27 mouse cellular contexts compared by ENCODE assay signal in the genomic region with DNA sequence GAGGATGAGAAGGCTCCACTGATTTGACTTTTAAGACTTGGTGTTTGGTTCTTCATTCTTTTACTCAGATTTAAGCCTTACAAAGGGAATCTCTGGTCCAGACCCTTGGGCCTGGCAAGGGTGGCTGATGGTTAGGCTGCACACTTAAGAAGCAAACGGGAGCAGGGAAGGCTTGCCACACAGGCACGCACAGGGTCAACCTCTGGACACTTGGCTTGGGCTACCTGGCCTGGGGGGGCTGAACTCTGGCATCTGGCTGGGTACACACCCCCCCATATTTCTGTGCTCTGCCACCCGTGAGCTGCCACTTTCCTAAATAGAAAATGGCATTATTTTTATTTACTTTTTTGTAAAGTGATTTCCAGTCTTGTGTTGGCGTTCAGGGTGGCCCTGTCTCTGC. TPM values are rescaled to one million over a fixed set of nuclear protein-coding genes. Genes with fewer than 3 reads are reported as not detected.
A peak's percentile ranks its signal among the peaks of the same experiment; 100 is the strongest.
DNase-seq lines count a peak whose midpoint lies in the region; ATAC-seq and TF ChIP-seq lines count a peak whose summit lies in the region.
"Had no signal": no experiment of that assay in that cellular context is flagged by ENCODE, and none has a peak within 500 bp of the region (broad histone marks: within the 10 kb centered on the region; RNA-seq: fewer than 3 reads in every experiment).

No protein-coding gene starts in this region.

- H3K27ac ChIP-seq in kidney, adult 2 months (ENCODE audit: insufficient read depth, low read depth, low read length), result no peak overlapping the region
- no peak overlapping the region for H3K27ac ChIP-seq in midbrain, embryonic 11.5 days (ENCODE audit: low read depth, low read length)
- H3K27ac ChIP-seq in midbrain, embryonic 14.5 days (replicated peaks; ENCODE audit: low read depth, low read length), result no peak overlapping the region
- H3K27ac ChIP-seq: embryonic facial prominence, embryonic 10.5 days; embryonic facial prominence, embryonic 13.5 days; forebrain, embryonic 12.5 days; forebrain, embryonic 15.5 days; hindbrain, embryonic 10.5 days; hindbrain, embryonic 13.5 days had no signal

- no peaks in the 10 kb centered on the region for H3K27me3 ChIP-seq in kidney, adult 2 months (replicated peaks; ENCODE audit: control insufficient read depth, insufficient read depth, low read length)
- no peaks in the 10 kb centered on the region for H3K27me3 ChIP-seq in midbrain, embryonic 11.5 days (ENCODE audit: control insufficient read depth, insufficient read depth, low read length)
- H3K27me3 ChIP-seq in midbrain, embryonic 14.5 days (ENCODE audit: control insufficient read depth, insufficient read depth, low read length), result no peaks in the 10 kb centered on the region
- H3K27me3 ChIP-seq: embryonic facial prominence, embryonic 13.5 days; forebrain, embryonic 12.5 days; forebrain, embryonic 15.5 days; hindbrain, embryonic 13.5 days had no signal

- no peak for TF ChIP-seq POLR2A in kidney, adult 2 months (IDR thresholded peaks at IDR 0.05; ENCODE audit: low read depth, low read length)

- H3K9me3 ChIP-seq in midbrain, embryonic 11.5 days (ENCODE audit: control insufficient read depth, low read length), result no peaks in the 10 kb centered on the region
- H3K9me3 ChIP-seq in midbrain, embryonic 14.5 days (ENCODE audit: control insufficient read depth, low read length), result no peaks in the 10 kb centered on the region
- H3K9me3 ChIP-seq: embryonic facial prominence, embryonic 10.5 days; embryonic facial prominence, embryonic 13.5 days; forebrain, embryonic 12.5 days; forebrain, embryonic 15.5 days; hindbrain, embryonic 10.5 days; hindbrain, embryonic 13.5 days had no signal

- peaks cover 3% of the 10 kb centered on the region; the same call in 1 of the 2 replicates for H3K4me1 ChIP-seq in kidney, adult 2 months (ENCODE audit: control insufficient read depth, insufficient read depth, low read length)
- no peaks in the 10 kb centered on the region for H3K4me1 ChIP-seq in midbrain, embryonic 11.5 days (ENCODE audit: control insufficient read depth, insufficient read depth, low read length)
- no peaks in the 10 kb centered on the region for H3K4me1 ChIP-seq in midbrain, embryonic 14.5 days (ENCODE audit: control insufficient read depth, insufficient read depth, low read length)
- H3K4me1 ChIP-seq: embryonic facial prominence, embryonic 13.5 days; forebrain, embryonic 12.5 days; forebrain, embryonic 15.5 days; hindbrain, embryonic 10.5 days; hindbrain, embryonic 13.5 days had no signal

- H3K4me2 ChIP-seq in midbrain, embryonic 11.5 days, result no peak overlapping the region
- no peak overlapping the region for H3K4me2 ChIP-seq in midbrain, embryonic 14.5 days (ENCODE audit: low read length)
- H3K4me2 ChIP-seq: embryonic facial prominence, embryonic 13.5 days; forebrain, embryonic 12.5 days; forebrain, embryonic 15.5 days; heart, embryonic 11.5 days; hindbrain, embryonic 13.5 days had no signal

- intact Hi-C loops in heart, postnatal 10 days (cut with DNase I), result no loop called here

- H3K4me3 ChIP-seq in kidney, adult 2 months (ENCODE audit: insufficient read depth, low read depth, low read length), result no peak overlapping the region
- H3K4me3 ChIP-seq in midbrain, embryonic 11.5 days (ENCODE audit: low read depth, low read length), result no peak overlapping the region
- no peak overlapping the region for H3K4me3 ChIP-seq in midbrain, embryonic 14.5 days (replicated peaks; ENCODE audit: low read depth, low read length)
- H3K4me3 ChIP-seq: embryonic facial prominence, embryonic 10.5 days; embryonic facial prominence, embryonic 13.5 days; erythroblast, embryonic 14.5 days; forebrain, embryonic 12.5 days; forebrain, embryonic 15.5 days; hindbrain, embryonic 10.5 days; hindbrain, embryonic 13.5 days had no signal

- WGBS in kidney, adult 2 months, result 65% methylated on average over 4 of the region's 4 CpGs
- 96% methylated on average over 4 of the region's 4 CpGs for WGBS in midbrain, embryonic 11.5 days
- WGBS in midbrain, embryonic 14.5 days, result 91% methylated on average over 4 of the region's 4 CpGs

- peaks cover 7% of the 10 kb centered on the region for H3K36me3 ChIP-seq in kidney, adult 2 months (ENCODE audit: control insufficient read depth, insufficient read depth, low read length)
- peaks cover 32% of the 10 kb centered on the region for H3K36me3 ChIP-seq in midbrain, embryonic 11.5 days (ENCODE audit: control insufficient read depth, insufficient read depth, low read length)
- H3K36me3 ChIP-seq in midbrain, embryonic 14.5 days (ENCODE audit: control insufficient read depth, insufficient read depth, low read length), result peaks cover 86% of the 10 kb centered on the region

- no peak for ATAC-seq in midbrain, embryonic 11.5 days (ENCODE audit: low FRiP score)
- no peak for ATAC-seq in midbrain, embryonic 14.5 days (ENCODE audit: low FRiP score, low TSS enrichment)
- ATAC-seq: activated CD4-positive, CD25-positive, alpha-beta regulatory T cell, adult 4 months; forebrain, embryonic 15.5 days had no signal

- DNase-seq in heart, adult 11 months, result peak; percentile 86
- no peak for DNase-seq in heart, postnatal 10 days
- DNase-seq in kidney, adult 2 months, result peak; percentile 67
- DNase-seq in kidney, postnatal 4 days, result no peak
- DNase-seq in midbrain, embryonic 11.5 days (ENCODE audit: low spot score, missing footprints), result peak; percentile 21
- DNase-seq in midbrain, embryonic 14.5 days, result no peak
- no peak for DNase-seq in frontal cortex, postnatal 10 days (ENCODE audit: low spot score in 2 of 2)
- DNase-seq: adrenal gland, adult 8-10 months; adrenal gland, postnatal 25 days; cerebellum, adult 11-12 months; cerebellum, adult 8-10 months; cerebellum, postnatal 10 days; cerebellum, postnatal 36 days; embryo, embryonic 11 days; gastrocnemius, postnatal 10 days; gastrocnemius, postnatal 36 days; heart, postnatal 36 days had no signal

- no peak overlapping the region for H3K9ac ChIP-seq in midbrain, embryonic 11.5 days (ENCODE audit: low read length)
- no peak overlapping the region for H3K9ac ChIP-seq in midbrain, embryonic 14.5 days (replicated peaks; ENCODE audit: low read length)
- H3K9ac ChIP-seq: embryonic facial prominence, embryonic 13.5 days; forebrain, embryonic 12.5 days; forebrain, embryonic 15.5 days; hindbrain, embryonic 13.5 days had no signal

- no peak for TF ChIP-seq CTCF in kidney, adult 2 months (conservative IDR thresholded peaks at IDR 0.05; ENCODE audit: insufficient read depth, insufficient read length, low read depth, low read length)

RNA-seq across cellular contexts. Expression of a gene that starts 15.8 kb away (rescaled TPM):
- 100 to 1,000 TPM; 310 to 323 TPM for total RNA-seq in heart, postnatal 10 days (2021)
- polyA plus RNA-seq in kidney, adult 2 months (2012; rRNA removed), result 1,404 and 1,744 TPM in 2 replicates
- polyA plus RNA-seq in midbrain, embryonic 11.5 days (2014; fragmentation: Nextera tagmentation; extraction: Ambion mirVana), result 274 and 282 TPM in 2 replicates
- 252 and 292 TPM in 2 replicates for polyA plus RNA-seq in midbrain, embryonic 14.5 days (2014; fragmentation: Nextera tagmentation; extraction: Ambion mirVana)

RNA-seq across cellular contexts. Expression of a gene that starts 25.6 kb away (rescaled TPM):
- 1 to 10 TPM; 2.5 to 2.6 TPM for total RNA-seq in heart, postnatal 10 days (2021)
- polyA plus RNA-seq in kidney, adult 2 months (2012; rRNA removed), result 66.4 and 71.2 TPM in 2 replicates
- polyA plus RNA-seq in midbrain, embryonic 11.5 days (2014; fragmentation: Nextera tagmentation; extraction: Ambion mirVana), result 20.9 and 22.0 TPM in 2 replicates
- polyA plus RNA-seq in midbrain, embryonic 14.5 days (2014; fragmentation: Nextera tagmentation; extraction: Ambion mirVana), result 15.9 and 17.6 TPM in 2 replicates
- total RNA-seq: granulocyte monocyte progenitor cell, adult 5-6 weeks had no signal

Comparison
In these comparisons a context has a peak if more than half of its experiments do, and no peak if none do; other contexts are left out.
1. DNase-seq: peak in heart, adult 11 months (single experiment), kidney, adult 2 months (single experiment) and midbrain, embryonic 11.5 days (single experiment); none in heart, postnatal 10 days (0 of 2), kidney, postnatal 4 days (0 of 2), midbrain, embryonic 14.5 days (single experiment) and frontal cortex, postnatal 10 days (0 of 2).